Mouse (Mus musculus) embryonic fibroblast, embryonic 13.5 days (primary cell): Measurements from ENCODE around the gene Pex5l.

Experiments
- CTCF ChIP-seq: IDR thresholded peaks from 2 replicates; pipeline ENCODE4 v1.5.1; 2011; ENCODE audit warnings: mild to moderate bottlenecking, control low read depth, low read length, moderate library complexity, borderline replicate concordance; ENCODE audit not compliant: insufficient read depth
- POLR2A ChIP-seq: IDR thresholded peaks from 2 replicates; pipeline ENCODE4 v1.6.1; 2011; ENCODE audit warnings: low read depth, mild to moderate bottlenecking, control low read depth, low read length, moderate library complexity

DNA sequence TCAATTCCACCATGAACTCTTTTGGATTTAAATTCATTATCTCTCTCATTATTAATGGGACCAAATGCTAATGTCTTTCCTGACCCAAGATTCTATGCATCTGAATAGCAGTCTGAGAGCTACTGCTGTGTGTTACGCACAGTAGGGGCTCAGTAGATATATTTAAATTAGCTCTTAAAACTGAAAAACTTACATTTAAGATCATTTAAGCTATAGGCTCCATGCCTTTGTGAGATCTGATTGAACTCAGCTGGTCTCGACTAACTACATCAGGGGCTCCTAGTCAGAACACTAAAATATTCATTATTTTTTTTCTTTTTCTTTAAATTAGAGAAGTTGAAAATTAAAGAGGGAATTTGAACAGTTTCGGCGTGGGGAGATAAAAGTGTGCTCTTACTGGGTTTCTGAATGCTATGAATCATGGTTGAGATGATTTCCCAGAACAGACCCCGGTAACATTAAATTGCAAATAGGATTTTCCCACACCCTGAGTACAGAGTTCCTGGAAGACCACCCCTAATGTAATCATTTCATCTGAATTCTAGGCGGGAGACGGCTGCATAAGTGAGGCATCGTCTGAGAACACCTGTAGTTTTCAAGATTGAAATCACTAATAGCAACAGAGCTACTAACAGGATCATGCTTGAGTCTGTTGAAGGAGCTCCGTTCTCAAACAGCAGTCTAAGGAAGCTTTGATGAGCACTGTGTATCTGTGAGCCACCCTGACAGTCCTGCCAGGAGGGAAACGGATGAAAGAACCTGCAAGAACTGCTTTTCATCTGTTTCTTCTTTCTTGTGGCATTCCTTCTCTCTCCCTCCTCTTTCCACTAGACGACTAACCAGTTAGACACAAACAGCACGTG lies 151.1 kb downstream of the Pex5l start:
- no peak for TF ChIP-seq POLR2A
- TF ChIP-seq CTCF: no peak
